Mouse (Mus musculus) cerebellum, adult 2 months (tissue): ENCODE data around the gene Chrna1. TPM values are rescaled to one million over a fixed set of nuclear protein-coding genes. Genes with fewer than 3 reads are reported as not detected.

ENCODE experiments used
- DNase-seq, 2 experiments: peaks; one replicate each; pipeline ENCODE4 v3.0.0; 2021
- H3K27ac ChIP-seq: fragments of 200-500 bp; 2 replicates; pipeline ENCODE4 v1.5.1; 2012; ENCODE audit warnings: low read length, control low read depth, inconsistent platforms; ENCODE audit not compliant: insufficient read depth
- H3K27me3 ChIP-seq: fragments of 200-500 bp; 2 replicates; pipeline ENCODE4 v1.6.1; 2012; ENCODE audit warnings: inconsistent platforms, mild to moderate bottlenecking, low read length, moderate library complexity; ENCODE audit not compliant: control insufficient read depth, insufficient read depth
- H3K4me1 ChIP-seq: fragments of 200-500 bp; 2 replicates; pipeline ENCODE4 v1.6.1; 2011; ENCODE audit warnings: low read length; ENCODE audit not compliant: control insufficient read depth, insufficient read depth
- H3K4me3 ChIP-seq: fragments of 200-500 bp; replicated peaks from 2 replicates; pipeline ENCODE3; 2011; ENCODE audit warnings: mild to moderate bottlenecking, low read depth, low read length, control low read depth; ENCODE audit not compliant: insufficient read depth
- CTCF ChIP-seq: fragments of 200-500 bp; IDR thresholded peaks from 2 replicates; pipeline ENCODE4 v1.5.1; 2011; ENCODE audit warnings: low read depth, mild to moderate bottlenecking, control low read depth, low read length, moderate library complexity, borderline replicate concordance; ENCODE audit not compliant: insufficient read depth
- POLR2A ChIP-seq: fragments of 200-500 bp; IDR thresholded peaks from 2 replicates; pipeline ENCODE4 v1.6.1; 2011; ENCODE audit warnings: low read length, control low read depth, borderline replicate concordance; ENCODE audit not compliant: insufficient read depth
- WGBS: fragments of 180-500 bp; shearing (Covaris S2); methylation state at CpG from one replicate; pipeline ENCODE4 v1.1.7; 2018; 5-methylcytosine and 5-hydroxymethylcytosine counted together
- polyA plus RNA-seq: library from polyadenylated mRNA; depleted of rRNA; stranded (reverse); fragments of >200 nt; gene quantifications from 2 replicates; pipeline ENCODE4 v1.2.3, GENCODE M21; 2012

Gene Chrna1
- polyA plus RNA-seq, 1 experiment: 0.08 TPM

DNA sequence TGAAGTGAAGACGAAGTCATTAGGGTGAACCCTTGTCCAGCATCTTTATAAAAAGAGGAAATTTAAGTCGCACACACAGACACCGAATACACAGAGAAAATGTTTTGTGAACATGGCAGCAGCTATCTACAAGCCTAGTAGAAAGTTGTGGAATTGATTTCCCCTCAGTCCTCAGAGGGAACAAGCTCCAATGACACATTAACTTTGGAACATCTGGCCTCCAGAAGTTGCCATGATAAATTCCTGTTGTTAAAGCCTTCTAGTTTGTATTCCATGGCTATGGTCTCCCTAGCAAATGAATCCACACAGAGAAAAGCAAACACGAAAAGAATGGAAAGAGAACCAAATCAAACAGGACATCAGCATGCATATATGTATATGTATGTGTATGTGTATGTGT is 6.6 kb downstream of the Chrna1 start:
- WGBS: 93% methylated on average over 4 of the region's 4 CpGs

DNA sequence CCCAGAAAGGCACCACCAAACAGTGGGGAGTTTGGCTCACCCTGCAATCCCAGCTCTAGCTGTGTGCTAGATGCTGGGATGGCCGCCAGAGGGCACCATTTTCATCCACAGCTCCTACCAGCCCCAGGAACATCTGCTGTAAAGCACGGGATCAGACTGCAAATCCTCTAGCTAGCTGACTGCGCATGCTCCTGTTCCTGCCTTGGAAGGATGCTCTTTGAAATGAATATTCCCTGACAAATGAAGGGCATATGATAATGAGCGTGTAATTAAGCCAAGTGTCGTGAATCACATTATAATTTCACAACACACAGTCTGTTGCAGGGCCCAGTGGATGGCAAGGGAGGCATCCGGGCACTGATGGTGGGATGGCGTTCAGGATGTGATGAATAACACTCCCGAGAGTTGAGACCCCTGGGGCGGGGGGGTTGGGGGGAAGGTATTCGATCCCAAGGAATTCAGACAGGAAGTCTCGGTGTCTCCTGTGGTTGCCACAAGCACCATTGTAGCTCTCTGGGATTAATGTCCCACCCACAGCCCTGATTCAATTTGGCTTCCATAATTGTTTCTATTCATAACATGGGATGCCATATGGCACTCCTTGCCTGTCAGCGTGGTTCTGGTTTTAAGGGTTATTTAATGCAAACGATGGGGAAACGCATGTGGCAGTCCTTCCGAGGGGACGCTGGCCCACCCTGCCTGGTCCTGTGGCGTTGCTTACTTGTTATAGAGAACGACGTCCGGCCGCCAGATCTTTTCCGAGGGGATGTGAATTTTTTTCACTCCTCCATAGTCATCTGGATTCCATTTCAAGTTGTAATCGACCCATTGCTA is 7.4 kb downstream of the Chrna1 start:
- Histone ChIP-seq H3K4me1 (no peaks in the 10 kb centered on the region), H3K4me3 (peak overlapping the region; percentile 48), H3K27me3 (no peaks in the 10 kb centered on the region), H3K27ac (no peak overlapping the region)
- TF ChIP-seq CTCF: peak; percentile 77
- TF ChIP-seq POLR2A: no peak
- peak; percentile 64 to 78 for DNase-seq
- 7% methylated on average over 23 of the region's 23 CpGs for WGBS

More for the DNA sequence above, 6.6 kb downstream of the Chrna1 start:
- TF ChIP-seq POLR2A (no peak), CTCF (no peak)
- no peak overlapping the region for H3K4me3 ChIP-seq
- H3K27ac ChIP-seq: no peak overlapping the region
- no peaks in the 10 kb centered on the region for H3K27me3 ChIP-seq
- no peak for DNase-seq
- no peaks in the 10 kb centered on the region for H3K4me1 ChIP-seq

DNA sequence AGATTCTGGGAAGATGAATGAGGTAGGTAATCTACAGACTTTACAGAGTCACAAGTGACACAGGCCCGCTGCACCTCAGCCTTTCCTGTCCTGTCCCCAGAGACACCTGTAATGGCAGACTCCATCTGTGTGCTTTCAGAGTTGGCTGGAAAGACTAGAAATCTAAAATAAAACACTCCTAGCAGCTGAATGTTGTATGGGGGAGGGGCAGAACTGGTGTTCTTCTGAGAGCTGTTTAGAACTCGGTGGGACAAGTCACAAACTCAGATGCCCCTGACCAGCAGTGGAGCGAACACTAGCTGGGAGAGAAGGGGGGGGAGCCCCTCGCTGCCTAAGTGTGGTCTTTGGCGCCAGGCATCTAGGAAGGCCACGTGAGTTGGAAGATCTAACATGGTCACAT is 8.2 kb downstream of the Chrna1 start:
- DNase-seq: no peak
- 76% methylated on average over 6 of the region's 6 CpGs for WGBS
- Histone ChIP-seq H3K27me3 (no peaks in the 10 kb centered on the region), H3K27ac (no peak overlapping the region), H3K4me1 (no peaks in the 10 kb centered on the region), H3K4me3 (no peak overlapping the region)
- no peak for TF ChIP-seq POLR2A
- TF ChIP-seq CTCF: no peak

DNA sequence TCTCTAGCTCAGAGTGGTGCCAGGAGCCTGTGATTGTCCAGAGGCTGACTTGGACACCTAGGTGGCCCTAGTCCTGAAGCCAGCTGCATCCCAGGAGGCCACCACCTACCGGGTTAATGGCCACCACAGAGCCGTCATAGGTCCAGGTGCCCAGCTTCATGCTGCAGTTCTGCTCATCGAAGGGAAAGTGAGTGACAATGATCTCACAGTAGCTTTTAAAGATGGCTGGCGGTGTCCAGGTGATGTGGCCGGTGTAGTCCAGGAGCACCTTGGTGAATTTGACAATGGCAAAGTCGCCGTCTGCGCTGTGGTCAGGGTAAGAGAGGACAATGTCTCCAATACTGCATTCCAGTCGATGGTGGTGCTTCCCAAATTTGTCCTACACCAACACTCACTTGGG is 8.8 kb downstream of the Chrna1 start:
- Histone ChIP-seq H3K4me3 (no peak overlapping the region), H3K27me3 (no peaks in the 10 kb centered on the region), H3K27ac (no peak overlapping the region), H3K4me1 (no peaks in the 10 kb centered on the region)
- TF ChIP-seq POLR2A: no peak
- TF ChIP-seq CTCF: no peak
- WGBS: 91% methylated on average over 9 of the region's 9 CpGs
- no peak for DNase-seq

DNA sequence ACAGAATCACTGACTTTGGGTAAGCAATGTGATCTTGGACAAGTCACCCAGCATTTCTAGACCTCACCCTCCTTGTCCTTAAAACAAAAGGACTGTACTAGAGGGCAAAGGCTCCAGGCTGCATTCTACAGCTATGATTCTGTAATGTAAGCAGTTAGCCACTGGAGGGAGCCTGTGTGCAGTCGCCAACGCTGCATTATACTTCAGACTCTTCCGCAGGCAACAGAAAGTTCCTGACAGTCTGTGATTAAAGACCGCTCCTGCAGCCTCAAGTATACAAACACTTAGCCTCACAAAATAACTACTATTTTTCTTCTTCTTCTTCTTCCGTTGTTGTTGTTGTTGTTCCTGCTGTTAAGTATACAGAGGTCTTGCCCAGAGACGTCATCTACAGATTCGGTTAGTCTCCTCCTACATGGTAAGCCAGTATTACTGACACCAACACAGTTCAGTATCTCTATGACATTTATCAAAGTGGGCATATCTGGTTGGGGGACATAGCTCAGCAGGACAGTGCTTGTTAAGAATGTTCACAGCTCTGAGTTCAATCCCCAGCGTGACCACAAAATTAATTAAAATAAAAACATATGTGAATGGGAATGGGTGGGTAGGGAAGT is 13.0 kb downstream of the Chrna1 start:
- 12% methylated on average over 8 of the region's 8 CpGs for WGBS
- Histone ChIP-seq H3K4me1 (no peaks in the 10 kb centered on the region), H3K27me3 (no peaks in the 10 kb centered on the region), H3K4me3 (no peak overlapping the region), H3K27ac (no peak overlapping the region)
- TF ChIP-seq CTCF (peak; percentile 86), POLR2A (no peak)
- DNase-seq: peak; percentile 29 to 42

DNA sequence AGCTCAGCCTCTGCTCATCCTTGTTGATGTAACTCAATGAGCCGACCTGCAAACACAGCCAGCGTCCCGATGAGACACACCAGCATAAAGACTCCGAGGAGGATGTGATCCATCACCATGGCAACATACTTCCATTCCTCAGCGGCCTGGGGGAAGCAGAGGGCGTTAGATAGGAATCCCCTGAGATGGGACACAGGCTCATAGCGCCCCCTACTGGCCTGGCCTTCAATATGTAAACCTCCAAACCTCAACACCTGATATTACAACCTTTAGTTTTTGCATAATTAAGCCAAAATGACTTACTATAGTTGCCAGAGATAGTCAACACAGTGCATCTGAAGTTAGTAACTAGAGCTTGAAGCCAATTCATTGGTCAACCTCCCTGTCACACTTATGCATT is 14.0 kb downstream of the Chrna1 start:
- Histone ChIP-seq H3K4me3 (no peak overlapping the region), H3K4me1 (no peaks in the 10 kb centered on the region), H3K27me3 (no peaks in the 10 kb centered on the region), H3K27ac (no peak overlapping the region)
- 10% methylated on average over 7 of the region's 7 CpGs for WGBS
- DNase-seq: no peak
- TF ChIP-seq CTCF: no peak
- TF ChIP-seq POLR2A: no peak

DNA sequence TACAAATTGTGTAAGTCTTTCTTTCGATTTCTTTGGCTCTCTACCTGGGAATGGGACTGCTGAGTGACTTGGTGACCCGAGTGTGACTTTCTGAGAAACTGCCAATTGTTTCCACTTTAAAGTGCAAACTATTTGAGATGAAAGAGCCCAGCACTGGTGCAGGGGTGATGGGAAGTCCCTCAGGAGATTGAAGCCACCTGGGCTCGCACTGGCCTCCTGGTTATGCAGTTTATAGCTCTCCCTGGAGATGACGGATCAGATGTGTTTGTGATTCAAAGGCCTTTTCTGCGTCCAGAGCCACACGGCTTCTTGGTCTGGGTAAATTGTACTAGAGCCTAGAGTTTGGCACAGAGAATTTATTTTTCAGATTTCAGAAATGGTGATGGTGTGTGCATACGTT is 16.4 kb downstream of the Chrna1 start:
- no peak overlapping the region for H3K27ac ChIP-seq
- TF ChIP-seq CTCF: no peak
- no peak for TF ChIP-seq POLR2A
- DNase-seq: no peak
- H3K27me3 ChIP-seq: no peaks in the 10 kb centered on the region
- no peak overlapping the region for H3K4me3 ChIP-seq
- WGBS: 81% methylated on average over 7 of the region's 7 CpGs
- H3K4me1 ChIP-seq: no peaks in the 10 kb centered on the region

DNA sequence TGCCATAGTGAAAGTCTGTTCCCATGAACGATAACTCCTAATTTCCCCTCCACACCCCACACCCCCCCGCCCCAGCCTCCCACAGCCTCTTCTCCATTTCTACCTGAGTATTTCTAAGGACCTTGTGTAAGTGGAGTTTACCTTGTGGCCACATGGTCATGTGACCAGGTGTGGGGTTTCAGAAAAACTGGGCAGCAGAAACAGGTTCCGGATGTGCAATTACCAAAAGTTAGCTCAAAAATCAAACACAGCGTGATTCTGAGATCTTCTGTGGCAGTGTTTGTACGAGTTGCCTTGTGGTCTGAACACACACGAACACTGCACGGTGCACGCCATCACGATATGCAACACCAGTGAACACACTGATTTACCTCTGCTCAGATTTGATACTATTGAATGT is 17.5 kb downstream of the Chrna1 start:
- DNase-seq: no peak
- H3K27ac ChIP-seq: no peak overlapping the region
- no peak overlapping the region for H3K4me3 ChIP-seq
- TF ChIP-seq POLR2A (no peak), CTCF (no peak)
- H3K27me3 ChIP-seq: no peaks in the 10 kb centered on the region
- no peaks in the 10 kb centered on the region for H3K4me1 ChIP-seq
- 96% methylated on average over 9 of the region's 9 CpGs for WGBS
